Mouse (Mus musculus): Measurements from ENCODE around the gene Gm42417.

- no peak for TF ChIP-seq CTCF (IDR thresholded peaks at IDR 0.05; ENCODE audit: low read depth)
- TF ChIP-seq EP300 (optimal IDR thresholded peaks at IDR 0.05) = no peak
These were observed 45.9 kb downstream of the Gm42417 start for GRCm38 (mm10) chr1:36493299-36493698.
